Mouse (Mus musculus) B cell, adult 2 months (primary cell): ENCODE results near the gene Mdfi.

Experiments used
- DNase-seq, 2 experiments: peaks; one replicate each; pipeline ENCODE4 v3.0.0; 2022

Mdfi gene

DNA sequence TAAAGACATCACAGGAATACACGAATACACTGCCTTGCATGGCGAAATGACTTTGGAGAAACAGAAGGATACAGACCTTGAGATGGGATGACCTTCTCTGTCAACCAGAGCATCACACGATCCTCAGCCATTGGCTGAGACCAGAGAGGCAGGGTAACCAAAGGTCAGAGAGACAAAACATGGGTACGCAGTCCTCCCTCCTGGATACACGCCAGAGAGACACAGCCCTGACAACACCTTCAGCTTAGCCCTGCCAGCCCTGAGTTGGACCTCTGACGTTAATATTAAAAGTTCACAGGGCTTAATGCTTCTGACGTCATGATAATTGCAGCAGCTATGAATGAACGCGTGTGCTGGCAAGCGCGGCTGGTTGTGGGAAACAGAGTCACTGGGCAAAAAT, 11.1 kb upstream of the Mdfi start:
- DNase-seq, result no peak

DNA sequence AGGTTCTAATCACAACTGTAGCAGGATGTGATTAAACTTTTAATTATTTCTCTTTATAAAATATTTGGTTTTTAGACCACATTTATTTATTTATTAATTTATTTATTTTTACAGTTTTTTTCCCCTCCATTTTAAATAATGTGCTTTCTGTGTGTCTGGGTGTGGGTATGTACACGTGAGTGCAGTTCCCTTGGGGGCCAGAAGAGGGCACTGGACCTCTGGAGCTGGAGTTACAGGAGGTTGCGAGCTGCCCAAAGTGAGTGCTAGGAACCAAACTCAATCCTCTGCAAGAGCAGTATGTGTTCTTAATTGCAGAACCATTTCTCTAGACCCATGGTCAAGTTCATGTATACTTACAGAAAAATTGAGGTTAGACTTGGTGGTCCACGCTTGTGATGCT, 9.0 kb upstream of the Mdfi start:
- DNase-seq, result no peak

DNA sequence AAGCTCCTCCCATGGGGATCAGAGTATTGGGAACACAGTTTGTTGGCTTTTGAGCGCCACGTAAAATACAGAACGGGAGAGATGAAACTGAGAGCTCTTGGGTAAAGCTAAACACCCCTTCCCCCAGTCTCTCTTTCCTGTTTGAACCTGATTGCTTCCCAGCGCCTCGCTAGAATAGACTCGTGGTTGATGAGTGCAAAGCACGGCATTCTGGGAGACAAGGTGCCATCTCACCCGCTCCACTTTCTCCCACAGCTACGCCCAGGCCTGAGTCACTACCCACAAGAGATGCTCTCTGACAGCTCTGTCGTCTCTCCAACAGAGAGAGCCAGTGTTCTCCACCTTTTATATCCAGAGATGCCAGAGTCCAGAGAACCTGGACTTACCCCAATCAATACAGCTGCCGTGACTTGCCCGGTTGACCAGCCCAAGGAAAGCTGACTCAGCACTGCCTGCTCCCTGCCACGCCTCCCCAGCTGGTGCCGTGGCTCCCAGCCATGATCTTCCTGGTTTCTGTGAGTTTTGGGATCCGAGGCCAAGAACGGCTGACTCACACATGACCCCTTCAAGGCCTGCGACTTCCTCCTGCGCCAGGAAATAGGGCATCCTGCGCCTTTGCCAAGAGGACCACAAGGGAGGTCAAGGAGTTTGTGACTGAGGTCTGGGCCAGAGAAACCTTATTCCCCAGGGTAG, 7.6 kb upstream of the Mdfi start:
- no peak for DNase-seq

DNA sequence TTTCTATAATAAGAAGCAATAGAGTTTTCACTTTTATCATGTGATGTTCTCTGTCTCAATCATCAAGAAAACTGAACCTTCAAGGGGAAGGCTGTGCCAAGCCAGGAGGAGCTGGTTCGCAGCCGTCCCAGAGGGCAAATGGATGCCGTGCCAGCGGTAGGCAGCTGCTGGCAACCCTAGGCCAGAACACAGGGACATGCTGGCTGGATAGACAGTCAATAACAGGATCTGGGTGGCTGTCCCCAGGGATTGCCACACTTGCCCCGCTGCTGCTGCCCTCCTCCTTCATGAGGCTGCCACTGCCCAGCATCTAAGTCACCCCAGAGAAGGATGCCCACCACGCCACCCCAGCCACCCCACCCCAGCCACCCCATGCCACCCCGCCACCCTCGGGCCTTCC, 7.0 kb upstream of the Mdfi start:
- no peak for DNase-seq

DNA sequence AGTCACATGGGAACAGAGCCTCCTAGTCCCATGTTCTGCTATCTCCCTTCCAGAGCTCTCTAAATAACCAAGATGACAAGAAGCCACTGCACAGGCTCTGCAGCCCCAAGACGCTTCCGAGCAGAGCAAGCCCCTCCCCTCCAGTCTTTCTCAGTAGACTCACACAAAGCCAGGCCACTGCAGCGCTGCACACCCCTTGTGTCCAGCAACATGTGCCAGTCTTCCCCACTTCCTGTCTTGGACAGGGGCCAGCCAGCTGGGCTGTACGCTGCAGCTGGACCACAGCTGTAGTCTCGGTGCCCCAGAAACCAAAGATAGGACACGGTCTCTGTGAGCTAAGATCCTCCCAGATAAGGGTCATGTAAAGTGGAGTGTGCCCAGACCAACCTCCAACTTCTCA, 3.3 kb upstream of the Mdfi start:
- no peak for DNase-seq

DNA sequence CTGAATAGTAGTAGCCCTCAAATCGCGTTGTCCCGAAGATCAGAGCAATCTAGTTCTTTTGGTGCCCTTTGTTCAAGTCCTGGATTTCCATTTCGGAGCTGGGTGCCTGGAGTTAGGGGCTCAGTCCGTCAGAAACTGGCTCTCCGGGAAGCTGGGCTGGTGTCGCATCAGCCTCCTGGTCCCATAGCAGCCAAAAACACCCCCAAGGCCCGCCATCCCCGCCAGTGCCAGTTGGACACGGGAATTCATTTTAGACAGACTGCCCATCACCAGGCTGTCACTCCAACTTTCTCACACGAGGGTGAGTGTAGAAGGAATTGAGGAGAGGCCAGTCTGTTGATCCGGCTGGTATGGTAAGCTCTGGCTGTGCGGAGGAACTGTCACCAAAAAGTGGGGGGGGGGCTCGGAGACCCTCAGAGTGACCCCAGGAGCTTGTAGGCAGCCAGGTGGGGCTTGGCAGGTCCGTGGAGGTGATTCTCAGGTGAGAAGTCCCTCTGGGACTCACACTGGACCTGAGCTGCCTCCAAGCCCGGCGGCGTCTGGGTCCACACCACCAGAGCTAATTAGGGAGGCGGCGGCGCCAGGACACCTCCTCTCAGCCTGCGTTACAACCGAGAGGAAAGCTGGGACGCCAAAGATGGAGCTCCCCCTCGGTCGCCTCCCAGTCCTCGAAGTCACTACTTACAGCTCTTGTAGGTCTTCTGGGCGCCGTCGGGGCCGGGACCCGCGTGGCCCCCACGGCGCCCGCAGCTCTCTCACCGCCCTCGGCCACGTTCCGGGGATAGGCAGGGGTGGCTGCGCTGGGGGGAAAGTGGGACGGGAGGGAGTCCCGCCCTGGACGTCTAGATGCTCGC, 636 bp downstream of the Mdfi start:
- DNase-seq, result no peak

DNA sequence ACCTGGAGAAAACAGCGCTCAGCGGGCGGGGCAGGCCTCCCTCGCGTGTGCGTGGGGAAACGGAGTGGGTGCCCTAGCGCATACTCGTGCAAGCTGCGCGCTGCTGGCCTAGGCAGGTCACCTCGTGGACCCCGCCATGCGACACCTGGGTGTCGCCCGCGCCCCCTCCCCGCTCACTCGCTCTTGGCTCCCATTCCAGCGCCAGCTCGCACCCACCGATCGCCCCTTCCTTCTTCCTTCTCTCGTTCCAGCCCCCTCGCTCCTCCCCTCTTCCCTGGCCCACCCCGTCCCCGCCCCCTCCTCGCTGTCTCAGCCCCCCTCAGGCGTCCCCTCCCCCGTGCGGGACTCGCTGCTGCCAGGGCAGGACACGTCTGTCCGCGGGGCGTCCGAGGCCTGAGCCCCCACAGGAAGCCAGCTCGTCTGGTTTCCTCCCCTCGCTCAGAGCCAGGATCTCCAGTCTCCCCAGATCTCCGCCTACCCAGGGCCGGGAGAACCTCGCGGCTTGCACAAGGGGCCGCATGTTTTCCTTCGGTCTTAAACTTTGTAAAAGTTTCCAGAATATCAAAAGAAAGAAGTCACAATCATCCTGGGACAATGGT, 1.4 kb downstream of the Mdfi start:
- DNase-seq, result no peak

DNA sequence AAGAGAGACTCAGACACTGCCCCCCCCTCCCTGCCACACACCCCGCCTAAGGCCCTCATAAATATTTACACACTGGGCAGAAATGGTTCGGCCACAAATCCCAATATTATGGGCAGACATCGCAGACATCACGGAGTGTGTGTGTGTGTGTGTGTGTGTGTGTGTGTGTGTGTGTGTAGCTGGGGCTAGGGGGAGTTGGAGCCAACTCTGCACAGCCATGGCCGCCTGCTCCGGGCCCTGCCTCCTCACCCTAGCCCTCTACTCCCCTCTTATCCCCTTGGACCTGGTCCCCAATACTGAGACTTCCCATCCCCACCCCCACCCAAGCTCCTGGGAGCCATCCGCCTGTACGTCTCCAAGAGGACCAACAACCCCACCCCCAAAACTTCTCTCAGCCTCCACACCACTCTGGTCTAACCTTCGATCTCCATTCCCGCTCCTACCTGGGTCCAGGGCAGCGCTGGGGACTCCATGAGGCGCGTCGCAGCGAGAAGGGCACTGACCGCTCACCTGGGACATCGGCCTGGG, 1.9 kb downstream of the Mdfi start:
- DNase-seq, result no peak

DNA sequence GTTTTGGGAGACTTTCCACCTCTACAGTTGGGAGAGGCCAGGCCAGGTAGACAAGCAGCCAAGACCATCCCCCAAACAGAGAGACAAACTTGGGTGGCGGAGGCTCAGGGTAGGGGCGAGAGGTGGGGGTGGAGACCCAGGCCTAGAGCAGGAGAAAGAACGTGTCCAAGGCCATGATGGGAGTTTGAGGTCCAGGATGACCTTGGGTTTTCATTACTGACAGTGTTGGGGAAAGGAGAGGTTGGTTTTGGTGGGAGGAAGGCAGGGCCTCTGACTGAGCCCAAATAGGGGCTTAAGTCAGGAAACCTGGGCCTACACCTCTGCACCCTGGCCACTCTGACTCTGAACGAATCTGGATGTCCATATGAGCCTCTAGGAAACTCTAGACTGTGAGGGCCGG, 2.7 kb downstream of the Mdfi start:
- DNase-seq, result no peak

DNA sequence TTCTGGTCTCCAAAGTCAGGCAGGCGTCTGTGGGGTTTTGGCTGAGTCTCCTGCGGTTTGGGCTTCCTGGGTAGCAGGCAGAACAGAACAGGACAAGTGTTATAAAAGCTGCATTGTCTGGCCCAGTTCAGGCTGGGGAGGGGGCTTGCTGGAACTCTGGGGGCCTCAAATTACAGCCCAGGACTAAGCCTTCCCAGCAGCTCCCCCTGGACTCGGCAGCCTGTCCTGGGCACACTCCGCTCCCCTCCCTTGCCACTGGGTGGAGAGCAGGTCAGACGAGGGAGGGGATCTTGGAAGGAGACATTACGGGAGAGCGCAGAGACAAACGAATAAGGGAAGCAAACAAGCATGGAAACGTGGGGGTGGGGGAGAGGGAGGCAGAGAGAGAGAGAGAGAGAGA, 3.3 kb downstream of the Mdfi start:
- DNase-seq, result no peak

DNA sequence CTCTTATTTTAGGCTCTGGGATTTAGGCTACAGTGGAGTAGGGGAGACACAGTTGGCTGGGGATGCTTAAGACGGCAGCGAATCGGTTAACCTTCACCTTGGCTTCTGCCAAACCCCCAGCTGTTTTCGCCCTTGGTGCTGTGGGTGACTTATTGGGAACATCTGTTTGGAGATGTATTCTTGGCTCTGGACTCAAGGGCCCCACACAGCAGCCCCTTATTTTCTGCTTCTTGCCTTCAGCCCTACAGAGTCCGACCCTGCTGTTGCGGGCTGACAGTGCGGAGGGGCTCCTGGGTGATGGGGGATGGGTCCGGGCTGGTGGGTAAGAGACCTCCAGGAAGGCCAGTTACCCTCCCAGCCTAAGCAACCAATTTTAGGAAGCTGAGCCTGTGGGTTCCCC, 13.2 kb downstream of the Mdfi start:
- DNase-seq, result no peak

DNA sequence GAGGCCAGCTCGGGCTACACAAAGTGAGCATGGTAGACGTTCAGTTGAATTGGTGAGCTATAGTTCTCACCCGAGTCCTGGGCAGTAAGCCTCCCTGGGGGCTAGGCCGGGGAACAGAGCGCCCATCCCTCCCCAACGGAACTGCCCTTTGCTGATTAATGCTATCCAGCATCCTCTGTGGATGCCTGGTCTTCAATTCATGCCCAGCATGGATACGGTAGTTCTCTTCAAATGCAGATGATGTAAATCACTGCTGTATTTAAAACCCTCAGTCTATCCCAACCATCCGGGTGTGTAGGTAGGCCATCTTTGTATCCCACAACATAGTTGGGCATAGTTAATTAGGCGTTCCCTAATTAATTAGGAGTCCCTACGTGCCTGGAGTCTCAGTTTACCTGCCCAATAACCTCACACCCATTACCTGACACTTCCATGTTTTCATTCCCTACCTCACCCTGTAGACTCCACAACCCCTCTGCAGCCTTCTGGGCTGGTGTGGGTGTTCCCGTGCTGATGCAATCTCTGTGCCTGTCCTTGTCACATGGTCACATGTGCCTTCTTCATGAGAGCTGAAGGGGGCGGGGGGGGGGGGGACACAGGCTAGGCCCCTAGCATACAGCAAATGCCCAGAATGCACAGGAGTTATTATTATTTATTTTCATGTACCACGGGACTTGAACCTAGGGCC, 16.3 kb downstream of the Mdfi start:
- DNase-seq, result no peak

DNA sequence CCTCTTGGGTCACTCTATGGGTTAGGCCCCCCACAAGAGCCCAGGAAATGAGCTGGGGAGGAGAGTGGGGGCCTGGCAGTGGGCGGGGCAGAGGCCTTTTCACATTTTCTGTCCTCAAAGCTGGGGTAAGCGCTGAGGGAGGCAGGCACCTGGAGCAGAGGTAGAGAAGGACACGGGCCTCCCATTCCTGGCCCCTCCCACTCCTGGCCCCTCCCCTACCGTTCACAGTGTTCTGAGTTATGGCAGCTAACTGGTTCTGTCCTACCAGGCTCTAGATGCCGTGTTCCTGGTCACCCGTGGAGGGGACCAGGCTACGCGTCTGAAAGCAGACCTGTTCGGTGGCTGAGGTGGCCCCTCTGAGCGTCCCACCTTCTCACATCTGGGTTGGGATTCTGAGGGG, 19.0 kb downstream of the Mdfi start:
- DNase-seq, result no peak

DNA sequence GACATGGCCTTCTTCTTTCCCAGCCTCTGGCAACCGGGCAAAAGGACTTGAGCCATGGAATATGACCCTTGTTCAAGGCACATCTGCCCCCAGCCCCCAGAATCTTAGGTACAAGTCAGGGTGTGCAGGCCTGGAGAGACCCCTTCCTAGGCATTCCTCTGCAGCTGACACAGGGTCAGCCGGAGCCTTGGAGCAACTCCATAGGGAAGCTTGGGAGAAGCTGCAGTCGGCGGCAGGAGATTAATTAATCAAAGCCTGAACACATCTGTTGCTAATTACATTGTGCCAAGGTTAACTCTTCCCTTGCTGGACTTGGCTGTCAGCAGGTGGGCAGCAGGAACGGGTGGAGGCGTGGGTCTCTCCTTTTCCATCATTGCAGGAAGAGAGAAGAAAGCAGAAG, 20.0 kb downstream of the Mdfi start:
- DNase-seq, result no peak

DNA sequence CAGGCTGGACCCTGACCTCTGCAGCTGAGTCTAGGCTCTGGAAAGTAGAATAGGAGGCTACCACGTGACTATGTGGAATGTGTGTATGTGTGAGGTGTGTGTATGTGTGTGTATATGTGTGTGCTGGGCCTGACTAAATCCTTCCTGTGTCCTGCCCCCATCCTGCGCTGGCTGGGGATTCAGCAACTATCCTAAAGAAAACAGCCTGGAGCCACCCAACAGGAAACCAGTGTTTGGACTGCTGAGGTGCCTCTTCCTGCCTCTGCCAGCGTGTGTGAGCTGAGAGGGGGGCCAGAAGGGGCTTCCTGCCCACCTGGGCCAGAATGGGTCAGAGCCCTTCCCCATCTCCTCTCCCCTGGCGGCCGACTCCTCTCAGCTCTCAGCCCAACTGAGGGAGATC, 20.9 kb downstream of the Mdfi start:
- no peak for DNase-seq

DNA sequence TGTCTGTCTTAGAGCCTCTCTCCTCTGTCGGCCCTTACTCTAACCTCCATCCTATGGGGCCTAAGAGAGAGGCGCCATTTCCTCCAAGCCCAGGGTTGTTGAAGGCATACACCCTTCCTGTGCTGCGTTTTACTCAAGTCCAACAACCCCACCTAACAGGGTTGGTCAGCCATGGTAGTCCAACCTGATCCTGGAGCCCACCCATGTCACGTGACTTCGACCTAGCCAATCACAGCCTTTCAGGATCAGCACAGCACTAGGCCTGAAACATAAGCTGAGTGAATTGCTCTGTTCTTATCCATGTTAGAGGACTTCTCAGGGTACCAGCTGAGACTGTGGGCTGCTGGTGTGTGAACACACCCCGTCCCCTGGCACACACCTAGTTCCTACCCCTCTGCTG, 22.3 kb downstream of the Mdfi start:
- DNase-seq, result no peak

DNA sequence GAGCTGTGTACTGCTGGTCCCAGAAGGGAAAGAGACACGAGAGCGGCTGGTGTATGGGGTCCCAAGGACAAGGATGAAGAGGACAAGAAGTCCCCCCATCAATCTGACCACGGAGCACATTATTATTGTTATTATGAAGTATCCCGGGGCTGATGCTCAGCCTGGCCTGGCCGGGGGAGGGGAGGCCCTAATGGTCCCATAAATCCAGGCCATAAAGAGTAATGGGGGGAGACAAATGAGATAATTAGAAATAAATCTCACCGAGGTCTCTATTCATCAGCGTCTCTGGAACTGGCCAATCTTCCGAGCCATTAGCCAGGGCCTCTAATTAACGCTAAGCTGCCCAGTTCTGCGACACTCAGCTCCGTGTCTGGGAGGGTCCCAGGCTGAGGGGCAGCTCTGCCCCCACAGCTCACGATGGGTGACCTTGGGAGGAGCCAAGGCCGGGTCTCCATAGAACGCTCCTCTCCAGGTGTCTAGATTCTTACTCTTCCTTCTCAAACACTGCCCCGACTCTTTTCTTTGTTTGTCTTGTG, 23.2 kb downstream of the Mdfi start:
- DNase-seq, result no peak

DNA sequence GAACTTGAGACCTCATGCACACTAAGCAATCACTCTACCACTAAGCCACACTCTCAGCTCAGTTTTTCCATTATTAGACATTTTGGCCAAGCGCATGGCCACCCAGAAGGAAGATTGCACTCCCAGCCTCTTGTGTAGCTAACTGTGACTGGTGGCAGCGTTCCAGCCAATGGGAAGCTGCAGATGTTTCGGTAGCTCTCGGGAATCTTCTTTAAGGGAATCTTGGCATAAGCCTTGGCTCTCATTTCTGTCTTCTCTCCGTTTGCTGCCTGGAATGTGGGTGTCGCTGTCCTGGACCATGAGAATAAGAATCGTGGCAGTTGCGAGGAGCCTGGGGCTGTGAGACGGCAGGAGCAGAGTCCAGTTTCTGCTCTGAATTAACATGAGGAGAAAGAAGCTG, 28.3 kb downstream of the Mdfi start:
- DNase-seq, result no peak

DNA sequence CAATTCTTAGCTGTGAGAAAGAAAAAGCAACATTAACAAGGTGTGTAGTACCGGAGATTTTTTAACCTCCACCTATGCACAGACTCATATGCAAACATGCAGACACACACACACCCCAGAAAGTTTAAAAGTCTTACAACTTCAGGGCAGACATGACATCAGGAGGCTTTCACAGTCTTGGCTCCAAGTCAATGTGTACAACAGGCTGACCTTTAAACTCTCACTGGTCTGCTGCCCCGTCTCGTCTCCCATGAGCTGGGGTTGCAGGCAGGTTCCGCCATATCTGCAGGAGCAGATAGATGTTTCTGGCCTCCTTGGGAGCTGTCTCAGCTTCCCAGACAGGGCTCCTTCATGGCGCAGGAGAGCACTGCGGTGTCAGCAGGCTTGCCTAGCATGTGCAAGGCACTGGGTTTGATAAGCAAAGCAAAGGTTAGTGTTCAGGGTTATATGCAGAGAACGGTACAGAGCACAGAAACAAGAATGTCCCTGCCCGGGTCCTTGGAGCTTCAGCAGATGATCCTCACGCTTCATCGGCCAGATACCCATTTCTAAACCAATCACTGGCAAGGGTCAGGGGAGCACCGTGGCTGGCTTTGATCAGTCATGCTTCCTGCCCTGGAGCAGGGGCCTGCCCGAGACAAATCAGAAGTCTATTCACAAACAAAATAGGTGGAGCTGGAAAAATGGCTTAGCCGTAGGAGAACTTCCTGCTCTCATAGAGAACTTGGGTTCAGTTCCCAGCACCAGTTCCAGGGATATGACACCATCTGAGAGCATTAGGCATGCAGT, 29.2 kb downstream of the Mdfi start:
- DNase-seq, result no peak

DNA sequence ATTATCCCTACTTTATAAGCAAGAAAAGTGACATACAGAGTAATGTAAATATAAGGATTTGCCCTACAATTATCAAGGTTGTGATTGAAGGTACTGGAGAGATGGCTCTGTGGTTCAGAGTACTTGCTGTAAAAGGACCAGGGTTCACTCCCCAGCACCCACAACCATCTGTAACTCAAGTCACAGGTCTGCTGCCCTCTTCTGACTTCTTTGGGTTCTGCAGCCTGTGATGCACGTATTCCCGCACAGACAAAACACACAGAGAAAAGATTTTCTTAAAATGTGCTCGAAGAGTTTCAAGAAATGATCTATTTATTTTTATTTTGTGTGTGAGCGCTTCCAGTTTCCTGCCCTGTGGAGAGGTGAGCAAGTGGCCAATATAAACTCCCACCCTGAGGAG, 30.8 kb downstream of the Mdfi start:
- DNase-seq, result no peak

DNA sequence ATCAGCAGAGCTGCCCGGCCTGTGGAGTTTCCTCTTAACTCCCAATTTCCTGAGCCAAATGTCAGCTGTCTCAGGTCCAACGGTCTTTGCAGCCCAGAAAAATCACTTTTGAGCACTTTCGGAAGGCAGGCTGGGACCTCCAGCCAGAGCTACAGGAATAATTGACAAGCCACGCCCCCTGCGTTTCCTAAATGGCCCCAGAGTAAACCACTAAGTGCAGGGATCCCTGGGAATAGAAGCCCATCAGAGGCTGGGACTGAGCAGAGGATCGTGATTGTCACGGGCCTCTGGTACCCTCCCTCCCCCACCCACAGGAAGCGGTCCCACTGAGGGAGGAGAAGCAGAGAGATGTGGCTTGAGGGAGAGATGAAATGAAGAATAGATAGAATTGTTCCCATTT, 31.7 kb downstream of the Mdfi start:
- no peak for DNase-seq

DNA sequence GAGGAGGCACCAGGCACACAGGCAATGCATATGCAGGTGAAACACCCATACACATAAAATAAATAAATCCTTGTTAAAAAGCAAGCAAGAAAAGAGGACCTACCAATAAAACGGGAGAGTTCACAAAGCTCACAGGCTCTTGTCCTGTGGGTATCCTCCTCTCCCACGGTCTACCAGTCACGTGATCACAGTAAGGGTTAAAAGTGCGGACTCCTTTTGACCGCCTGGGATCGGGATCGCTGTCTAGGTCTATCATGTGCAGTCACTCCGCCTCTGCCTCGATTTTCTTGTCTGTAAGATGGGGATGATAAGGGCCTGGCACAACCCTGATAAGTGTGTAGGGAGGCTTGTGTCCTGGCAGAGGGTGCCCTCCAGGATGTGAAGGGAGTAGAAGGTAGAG, 37.1 kb downstream of the Mdfi start:
- DNase-seq, result no peak
